In genomic region chr12:44268728-44269302, GRCm38 (mm10) we compare ENCODE assay signal across 8 mouse cellular contexts. TPM values are rescaled to one million over a fixed set of nuclear protein-coding genes. Genes with fewer than 3 reads are reported as not detected.
DNase-seq lines count a peak whose midpoint lies in the region; ATAC-seq and TF ChIP-seq lines count a peak whose summit lies in the region.

No protein-coding gene starts in this region.

- WGBS in forebrain, embryonic 13.5 days, result under 1% methylated on average over 38 of the region's 38 CpGs
- WGBS in neural tube, embryonic 15.5 days, result 0% methylated on average over 38 of the region's 38 CpGs

- DNase-seq in c-Kit-positive CD71-positive TER-119-positive erythroid progenitor cells, embryonic 14.5 days (ENCODE audit: low spot score), result peak; percentile 97
- DNase-seq in heart, postnatal 14 days, result peak; percentile 100
- peak; percentile 100 for DNase-seq in layer of hippocampus, adult 11-12 months (ENCODE audit: low spot score)
- DNase-seq in lung, adult 18-20 months, result peak; percentile 99 to 100
- peak; percentile 99 for DNase-seq in testis, postnatal 14 days (ENCODE audit: low spot score)

- H3K4me3 ChIP-seq in E14TG2a.4 (replicated peaks; ENCODE audit: low read length), result peak overlapping the region; percentile 86
- H3K4me3 ChIP-seq in forebrain, embryonic 13.5 days, result peak overlapping the region; percentile 80
- H3K4me3 ChIP-seq in neural tube, embryonic 15.5 days (replicated peaks), result peak overlapping the region; percentile 93

- intact Hi-C loops in heart, postnatal 14 days (cut with DNase I), result loop anchor here (2.0 kb wide), 1 partner anchor 56 kb away; no protein-coding TSS in a partner anchor

- H3K27me3 ChIP-seq in E14TG2a.4 (ENCODE audit: insufficient read depth, low read length), result no peaks in the 10 kb centered on the region
- H3K27me3 ChIP-seq in forebrain, embryonic 13.5 days, result no peaks in the 10 kb centered on the region
- H3K27me3 ChIP-seq in neural tube, embryonic 15.5 days (replicated peaks), result no peaks in the 10 kb centered on the region

- no peak for TF ChIP-seq CTCF in E14TG2a.4 (conservative IDR thresholded peaks at IDR 0.05; ENCODE audit: low read length)

- no peaks in the 10 kb centered on the region for H3K9me3 ChIP-seq in E14TG2a.4 (ENCODE audit: low read length)
- no peaks in the 10 kb centered on the region for H3K9me3 ChIP-seq in forebrain, embryonic 13.5 days (replicated peaks)
- no peaks in the 10 kb centered on the region for H3K9me3 ChIP-seq in neural tube, embryonic 15.5 days (replicated peaks)

- peak overlapping the region; percentile 86 for H3K9ac ChIP-seq in forebrain, embryonic 13.5 days
- peak overlapping the region; percentile 98 for H3K9ac ChIP-seq in neural tube, embryonic 15.5 days (replicated peaks)

- H3K4me2 ChIP-seq in forebrain, embryonic 13.5 days, result peak overlapping the region; percentile 69
- peak overlapping the region; percentile 72 for H3K4me2 ChIP-seq in neural tube, embryonic 15.5 days

- peak overlapping the region; percentile 98 for H3K27ac ChIP-seq in forebrain, embryonic 13.5 days
- peak overlapping the region; percentile 99 for H3K27ac ChIP-seq in neural tube, embryonic 15.5 days (replicated peaks)

- peaks cover 17% of the 10 kb centered on the region for H3K4me1 ChIP-seq in E14TG2a.4 (replicated peaks; ENCODE audit: low read depth, low read length)
- H3K4me1 ChIP-seq in forebrain, embryonic 13.5 days, result peaks cover 18% of the 10 kb centered on the region
- peaks cover 15% of the 10 kb centered on the region for H3K4me1 ChIP-seq in neural tube, embryonic 15.5 days

- H3K36me3 ChIP-seq in E14TG2a.4 (ENCODE audit: insufficient read depth, low read length), result 0 out of 2 replicates have a peak, but pooled peaks cover 6% of the 10 kb centered on the region
- H3K36me3 ChIP-seq in forebrain, embryonic 13.5 days (ENCODE audit: poor library complexity, severe bottlenecking), result no peaks in the 10 kb centered on the region
- H3K36me3 ChIP-seq in neural tube, embryonic 15.5 days, result no peaks in the 10 kb centered on the region

- peak; percentile 99 for ATAC-seq in forebrain, embryonic 13.5 days
- ATAC-seq in neural tube, embryonic 15.5 days (ENCODE audit: low FRiP score), result peak; percentile 100

RNA-seq across cellular contexts. Expression of gene Pnpla8, which starts 47.6 kb away (rescaled TPM):
- 106 and 116 TPM in 2 replicates for polyA plus RNA-seq in forebrain, embryonic 13.5 days (2015; fragmentation: Nextera tagmentation; extraction: Ambion mirVana)
- 100 to 1,000 TPM; 110 to 119 TPM for total RNA-seq in heart, postnatal 14 days (2021)
- polyA plus RNA-seq in neural tube, embryonic 15.5 days (2015; fragmentation: Nextera tagmentation; extraction: Ambion mirVana), result 120 and 133 TPM in 2 replicates

RNA-seq across cellular contexts. Expression of gene Dnajb9, which starts 58.7 kb away (rescaled TPM):
- polyA plus RNA-seq in forebrain, embryonic 13.5 days (2015; fragmentation: Nextera tagmentation; extraction: Ambion mirVana), result 24.2 and 24.6 TPM in 2 replicates
- total RNA-seq in heart, postnatal 14 days (2021), result 10 to 100 TPM; 25.8 to 28.4 TPM
- polyA plus RNA-seq in neural tube, embryonic 15.5 days (2015; fragmentation: Nextera tagmentation; extraction: Ambion mirVana), result 32.4 and 33.0 TPM in 2 replicates

RNA-seq across cellular contexts. Expression of gene Nrcam, which starts 59.9 kb away (rescaled TPM):
- 83.7 and 91.2 TPM in 2 replicates for polyA plus RNA-seq in forebrain, embryonic 13.5 days (2015; fragmentation: Nextera tagmentation; extraction: Ambion mirVana)
- under 1 TPM; 0.32 to 0.45 TPM for total RNA-seq in heart, postnatal 14 days (2021)
- polyA plus RNA-seq in neural tube, embryonic 15.5 days (2015; fragmentation: Nextera tagmentation; extraction: Ambion mirVana), result 91.5 and 102 TPM in 2 replicates

Comparison
In these comparisons a context has a peak if more than half of its experiments do, and no peak if none do; other contexts are left out.
1. Peak in every context shown above with its lines: DNase-seq, ATAC-seq, H3K4me3 ChIP-seq and H3K27ac ChIP-seq.